Mouse (Mus musculus) gastrocnemius, postnatal 25 days (tissue): ENCODE data around the gene Eml5. TPM values are rescaled to one million over a fixed set of nuclear protein-coding genes. Genes with fewer than 3 reads are reported as not detected.

Experiments
- DNase-seq: peaks from one replicate; pipeline ENCODE4 v3.0.0; 2022
- total RNA-seq, 2 experiments: library from RNA; stranded (reverse); gene quantifications; 1 replicate in 1 of 2; 2 replicates in 1 of 2; pipeline ENCODE4 v1.2.3; 2021

Eml5 gene
- total RNA-seq, 2 experiments from 2014 or later = 2.4 TPM

DNA sequence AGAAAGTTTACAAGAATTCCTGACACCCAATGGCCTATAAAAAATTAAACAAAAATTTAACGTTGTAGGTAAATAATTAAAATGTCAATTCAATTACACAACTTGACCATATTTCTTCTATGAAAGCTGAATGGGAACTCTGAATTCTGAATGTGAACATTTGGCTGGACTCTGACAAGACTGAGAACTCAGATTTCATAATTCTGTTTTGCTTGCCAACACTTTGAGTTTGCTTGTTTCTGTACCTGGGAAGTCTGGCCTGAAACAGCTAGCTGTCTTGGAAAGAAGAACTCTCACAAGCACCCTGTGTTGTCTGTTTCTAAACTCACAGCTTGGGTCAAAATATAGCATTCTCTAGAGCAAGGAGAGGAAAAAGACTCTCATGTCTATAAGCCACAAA, 67.4 kb downstream of the Eml5 start:
- DNase-seq = no peak

- no peak for DNase-seq
These were observed 68.2 kb downstream of the Eml5 start for GRCm38 (mm10) chr12:98832929-98833598.

GRCm38 (mm10) chr12:98831122-98831521, 70.2 kb downstream of the Eml5 start:
- no peak for DNase-seq

GRCm38 (mm10) chr12:98820781-98821180, 80.5 kb downstream of the Eml5 start:
- DNase-seq = no peak

DNA sequence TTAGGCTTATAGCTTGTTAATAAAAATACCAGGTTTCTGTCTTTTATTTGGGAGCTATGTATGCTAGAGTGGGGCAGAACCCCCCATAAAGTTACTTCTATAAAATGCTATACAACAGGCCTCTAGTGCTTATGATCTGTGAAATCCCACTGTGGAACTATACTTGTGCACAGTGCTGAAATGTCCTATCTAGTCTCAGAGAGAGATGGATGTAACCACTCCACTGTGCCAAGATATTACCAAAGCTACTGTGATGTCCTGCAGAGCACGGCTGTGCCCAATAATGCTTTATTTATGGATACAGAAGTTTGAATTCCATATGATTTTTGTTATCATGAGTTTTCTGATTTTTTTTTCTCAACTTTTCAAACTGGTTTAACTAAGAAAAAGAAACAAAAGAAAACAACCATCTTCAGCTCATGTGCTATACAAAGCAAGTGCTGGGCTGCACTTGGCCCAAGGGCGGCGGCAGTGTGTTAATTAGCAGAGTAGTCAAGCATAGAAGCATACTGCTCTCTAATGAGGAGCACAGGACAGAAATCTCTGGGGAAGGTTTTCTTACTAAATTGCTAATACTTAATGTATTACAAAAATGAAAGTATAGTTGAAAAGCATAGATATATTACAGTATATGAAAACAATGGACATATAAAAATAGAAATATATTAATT, 97.1 kb downstream of the Eml5 start:
- no peak for DNase-seq

- no peak for DNase-seq
These were observed 99.0 kb downstream of the Eml5 start for GRCm38 (mm10) chr12:98802245-98802644.

GRCm38 (mm10) chr12:98800334-98800733, 101.0 kb downstream of the Eml5 start:
- DNase-seq = no peak

DNA sequence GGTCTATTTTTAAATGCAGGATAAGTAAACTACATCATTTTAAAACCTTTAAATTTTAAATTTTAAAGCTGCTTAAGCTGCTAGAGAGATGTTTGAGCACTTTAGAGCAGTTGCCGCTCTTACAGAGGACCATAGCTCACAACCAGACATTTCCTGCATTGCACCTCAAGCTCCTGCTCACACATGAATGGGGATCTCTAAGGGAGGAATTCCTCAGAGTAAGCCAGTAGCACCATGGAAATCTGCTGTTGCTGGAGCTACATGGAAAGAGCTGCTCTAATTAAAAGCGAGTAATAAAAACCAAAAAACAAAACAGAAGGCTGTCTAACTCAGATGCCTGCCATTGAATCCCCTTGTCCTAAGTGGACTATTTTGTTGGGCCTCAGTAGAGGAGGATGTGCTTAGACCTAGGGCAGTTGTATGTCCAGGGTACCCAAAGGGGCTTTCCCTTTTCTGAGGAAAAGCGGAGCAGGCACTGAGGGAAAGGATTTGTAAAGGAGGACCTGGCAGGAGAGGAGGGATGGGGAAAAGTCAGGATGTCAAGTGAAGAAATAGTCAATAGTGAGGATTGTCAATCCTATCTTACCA, 105.5 kb downstream of the Eml5 start:
- DNase-seq = no peak

DNA sequence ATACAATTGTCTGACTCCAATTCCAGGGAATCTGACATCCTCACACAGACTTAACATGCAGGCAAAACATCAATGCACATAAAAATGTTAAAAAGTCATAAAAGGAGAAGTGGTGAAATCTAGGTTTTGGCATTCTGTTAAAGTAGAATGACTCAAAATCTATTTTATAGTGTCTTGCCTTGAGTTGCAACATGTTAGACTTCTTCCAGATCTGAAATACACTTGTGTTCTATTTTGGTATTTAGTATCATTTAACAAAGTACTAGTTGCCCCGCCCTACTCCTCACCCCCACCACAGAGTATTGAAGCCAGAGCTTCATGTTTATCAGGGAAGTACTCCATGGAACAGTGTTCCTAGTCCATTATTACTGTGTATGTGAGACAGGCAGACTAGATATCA, 117.0 kb downstream of the Eml5 start:
- DNase-seq = no peak

- DNase-seq = no peak
These were observed 122.1 kb downstream of the Eml5 start for GRCm38 (mm10) chr12:98779148-98779547.

DNA sequence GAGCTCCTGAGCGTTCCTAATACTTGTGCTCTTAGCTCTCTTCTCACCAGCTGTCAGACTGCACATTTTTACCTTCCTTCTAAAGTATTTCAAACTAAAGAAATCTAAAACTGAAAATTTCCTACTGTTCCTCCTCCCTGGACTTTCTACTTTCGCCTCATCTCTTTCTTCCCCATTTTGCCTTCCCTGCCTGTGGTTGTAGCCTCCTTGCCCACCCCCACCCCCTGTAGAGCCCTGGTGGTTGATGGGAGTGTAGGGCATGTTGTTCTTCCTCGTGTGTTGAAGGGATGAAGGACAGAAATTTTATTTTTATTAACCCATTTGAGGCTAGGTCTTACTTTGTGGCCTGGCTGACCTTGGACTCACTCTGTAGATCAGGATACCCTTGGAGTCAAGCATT, 123.8 kb downstream of the Eml5 start:
- no peak for DNase-seq

GRCm38 (mm10) chr12:98766241-98766640, 135.0 kb downstream of the Eml5 start:
- DNase-seq = no peak

DNA sequence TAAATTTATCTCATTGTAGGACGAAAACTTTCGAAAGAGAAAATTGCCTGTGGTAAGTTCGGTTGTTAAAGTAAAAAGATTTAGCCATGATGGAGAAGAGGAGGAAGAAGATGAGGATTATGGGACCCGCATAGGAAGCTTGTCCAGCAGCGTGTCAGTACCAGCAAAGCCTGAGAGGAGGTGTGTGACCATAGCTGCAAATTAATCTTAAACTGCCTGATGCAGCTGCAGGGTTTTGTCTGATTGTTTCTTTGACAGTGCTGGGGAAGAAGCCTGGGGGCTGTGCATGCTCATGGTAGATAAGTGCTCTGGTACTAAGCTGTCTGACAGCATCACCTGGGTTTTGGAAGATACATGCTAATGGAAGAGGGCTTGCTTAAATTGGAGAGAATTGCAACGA, 141.6 kb downstream of the Eml5 start:
- no peak for DNase-seq

DNA sequence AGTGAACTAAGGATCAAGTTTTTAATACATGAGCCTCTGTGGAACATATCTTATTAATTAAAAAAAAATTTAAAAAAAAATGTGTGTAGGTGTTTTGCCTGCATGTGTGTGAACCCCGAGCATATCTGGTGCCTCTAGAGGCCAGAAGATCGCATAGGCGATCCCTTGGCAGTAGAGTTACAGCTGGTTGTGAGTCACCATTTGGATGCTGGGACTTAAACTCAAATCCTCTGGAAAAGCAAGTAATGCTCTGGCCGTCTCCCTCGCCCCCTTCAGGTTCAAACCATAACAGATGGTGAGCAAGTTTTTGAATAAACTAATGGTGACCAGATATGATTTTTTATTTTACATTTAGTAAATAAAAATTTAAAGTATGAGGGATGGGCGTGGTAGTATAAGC, 143.6 kb downstream of the Eml5 start:
- DNase-seq = no peak

- DNase-seq = no peak
These were observed 153.9 kb downstream of the Eml5 start for GRCm38 (mm10) chr12:98747380-98747753.

DNA sequence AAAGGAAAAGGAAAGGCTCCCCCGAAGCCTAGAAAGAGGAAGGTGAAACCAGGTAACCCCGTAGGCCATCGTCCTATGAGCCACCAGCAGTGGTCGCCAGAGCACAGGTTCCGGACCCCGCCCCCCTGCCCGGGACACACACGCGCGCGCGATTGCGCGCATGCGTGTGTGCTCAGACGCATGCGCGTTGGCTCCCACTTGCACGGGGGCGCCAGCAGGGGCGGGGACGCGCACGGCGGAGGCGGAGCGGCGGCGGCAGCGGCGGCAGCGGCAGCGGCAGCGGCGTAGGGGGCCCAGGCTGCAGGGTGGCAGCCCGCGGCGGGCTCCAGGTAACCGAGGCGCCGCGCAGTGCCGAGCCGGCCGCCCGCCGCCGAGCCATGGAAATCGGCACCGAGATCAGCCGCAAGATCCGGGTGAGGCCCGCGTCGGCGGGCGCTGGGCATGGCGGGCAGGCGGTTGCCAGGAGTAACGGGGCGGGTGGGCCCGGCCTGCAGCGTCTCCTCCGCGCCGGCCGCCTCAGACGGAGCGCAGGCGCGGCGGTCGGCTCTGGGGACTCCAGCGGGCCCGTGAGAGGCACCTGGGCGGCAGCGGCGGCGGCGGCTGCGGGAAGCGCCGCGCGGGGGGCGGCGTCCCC, 154.4 kb downstream of the Eml5 start, which contains the start of gene Zc3h14:
Zc3h14 (plus strand) TSS at position 219 of the 634 bp plus-strand sequence.
- DNase-seq = peak; percentile 91

GRCm38 (mm10) chr12:98746131-98746530, 155.2 kb downstream of the Eml5 start:
- peak; percentile 28 for DNase-seq

GRCm38 (mm10) chr12:98745626-98746025, 155.7 kb downstream of the Eml5 start:
- no peak for DNase-seq

DNA sequence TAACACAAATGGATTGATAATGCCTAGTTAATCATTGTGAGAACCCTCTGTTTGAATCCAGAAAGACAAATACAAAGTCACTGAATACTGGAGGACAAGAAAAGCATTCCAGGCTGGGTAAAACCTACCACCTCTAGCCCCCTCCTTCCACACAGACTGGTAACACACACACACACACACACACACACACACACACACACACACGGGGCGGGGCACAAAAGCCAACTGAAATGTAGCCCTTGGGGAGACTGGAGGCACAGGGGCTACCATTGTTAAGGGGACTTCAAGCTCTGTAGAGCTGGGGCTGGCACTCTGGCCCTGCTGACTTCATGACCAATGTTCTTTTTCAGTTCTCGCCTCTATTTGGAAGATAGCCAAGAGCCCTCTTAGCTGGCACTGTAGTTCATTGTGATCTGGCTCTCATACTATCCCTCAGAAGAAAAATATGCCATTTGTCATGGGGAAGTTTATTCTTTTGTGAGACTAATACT, 160.2 kb downstream of the Eml5 start:
- no peak for DNase-seq

DNA sequence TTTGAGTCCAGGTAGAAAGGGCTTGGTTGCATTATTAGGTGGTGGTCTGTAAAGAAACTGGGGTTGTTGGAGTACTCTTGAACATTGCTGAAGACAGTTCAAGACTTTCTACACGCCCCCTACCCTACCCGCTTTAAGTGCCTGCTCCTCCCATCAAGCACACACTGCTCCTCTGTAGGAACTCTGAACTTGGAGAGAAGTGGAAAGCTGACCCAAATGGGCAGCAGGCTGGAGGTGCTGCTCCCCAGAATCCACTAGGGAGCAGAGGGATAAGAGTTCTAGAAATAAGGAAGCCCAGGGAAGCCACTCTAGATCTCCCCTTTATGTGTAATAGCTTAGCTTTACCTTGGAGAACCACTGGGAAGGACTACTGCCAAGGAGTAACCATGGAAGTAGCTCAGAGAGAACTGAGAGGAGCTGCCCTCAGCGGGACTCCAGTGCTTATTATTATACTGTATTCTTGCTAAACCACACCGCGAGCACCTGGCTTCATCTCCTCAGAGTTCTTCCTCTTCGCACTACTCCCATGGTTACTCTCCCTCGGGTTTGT, 163.4 kb downstream of the Eml5 start:
- DNase-seq = no peak

- DNase-seq = peak; percentile 68
These were observed 164.1 kb downstream of the Eml5 start, which contains the start of gene Ptpn21 for GRCm38 (mm10) chr12:98736951-98737800. Gene Ptpn21 (minus strand): TSS chr12:98737405.
